Mouse (Mus musculus): ENCODE measurements at regions not wholly inside any gene's neighbourhood (a gene's known extent, or its start where the extent isn't known, plus 50 kb on each side); places are given as distances from the start of the nearest gene placed in this dataset.

- no peak overlapping the region for H3K27ac ChIP-seq (ENCODE audit: low read depth, low read length)
- no peak overlapping the region for H3K4me3 ChIP-seq (ENCODE audit: low read depth, low read length)
- H3K4me1 ChIP-seq (replicated peaks; ENCODE audit: control insufficient read depth, insufficient read depth, low read length): no peaks in the 10 kb centered on the region
- H3K9me3 ChIP-seq (ENCODE audit: control insufficient read depth): no peaks in the 10 kb centered on the region
- WGBS: 41% methylated on average over 4 of the region's 4 CpGs
- TF ChIP-seq CTCF (IDR thresholded peaks at IDR 0.05; ENCODE audit: low read depth): no peak
- H3K36me3 ChIP-seq (ENCODE audit: control insufficient read depth, insufficient read depth): no peaks in the 10 kb centered on the region
- H3K27me3 ChIP-seq (replicated peaks; ENCODE audit: control insufficient read depth, insufficient read depth, low read length): no peaks in the 10 kb centered on the region
- H3K4me2 ChIP-seq (replicated peaks; ENCODE audit: low read depth): no peak overlapping the region
- ATAC-seq: no peak
- H3K9ac ChIP-seq (ENCODE audit: low read depth, low read length): no peak overlapping the region
These were observed 283.5 kb downstream of the Naf1 start for GRCm38 (mm10) chr8:67143479-67143878.

- no peak overlapping the region for H3K4me3 ChIP-seq (ENCODE audit: low read depth, low read length)
- no peak for TF ChIP-seq CTCF (IDR thresholded peaks at IDR 0.05; ENCODE audit: low read depth)
- no peak for ATAC-seq
- no peaks in the 10 kb centered on the region for H3K27me3 ChIP-seq (replicated peaks; ENCODE audit: control insufficient read depth, insufficient read depth, low read length)
- no peak overlapping the region for H3K4me2 ChIP-seq (replicated peaks; ENCODE audit: low read depth)
- H3K27ac ChIP-seq (ENCODE audit: low read depth, low read length): no peak overlapping the region
- no peak overlapping the region for H3K9ac ChIP-seq (ENCODE audit: low read depth, low read length)
- H3K4me1 ChIP-seq (replicated peaks; ENCODE audit: control insufficient read depth, insufficient read depth, low read length): no peaks in the 10 kb centered on the region
- 83% methylated on average over 5 of the region's 5 CpGs for WGBS
- no peaks in the 10 kb centered on the region for H3K36me3 ChIP-seq (ENCODE audit: control insufficient read depth, insufficient read depth)
- H3K9me3 ChIP-seq (ENCODE audit: control insufficient read depth): no peaks in the 10 kb centered on the region
These were observed 321.7 kb downstream of the Naf1 start for GRCm38 (mm10) chr8:67181741-67182140.

- Histone ChIP-seq H3K4me1 (replicated peaks; ENCODE audit: control insufficient read depth, insufficient read depth, low read length) (no peaks in the 10 kb centered on the region), H3K27ac (ENCODE audit: low read depth, low read length) (no peak overlapping the region), H3K9me3 (ENCODE audit: control insufficient read depth) (no peaks in the 10 kb centered on the region), H3K36me3 (ENCODE audit: control insufficient read depth, insufficient read depth) (no peaks in the 10 kb centered on the region), H3K27me3 (replicated peaks; ENCODE audit: control insufficient read depth, insufficient read depth, low read length) (no peaks in the 10 kb centered on the region), H3K9ac (ENCODE audit: low read depth, low read length) (no peak overlapping the region), H3K4me3 (ENCODE audit: low read depth, low read length) (no peak overlapping the region), H3K4me2 (replicated peaks; ENCODE audit: low read depth) (no peak overlapping the region)
- ATAC-seq: no peak
- no peak for TF ChIP-seq CTCF (IDR thresholded peaks at IDR 0.05; ENCODE audit: low read depth)
These were observed 324.4 kb upstream of the Nat3 start for GRCm38 (mm10) chr8:67199213-67199612.

GRCm38 (mm10) chr8:67206064-67206463, 317.6 kb upstream of the Nat3 start:
- no peak overlapping the region for H3K9ac ChIP-seq (ENCODE audit: low read depth, low read length)
- no peaks in the 10 kb centered on the region for H3K36me3 ChIP-seq (ENCODE audit: control insufficient read depth, insufficient read depth)
- H3K4me2 ChIP-seq (replicated peaks; ENCODE audit: low read depth): no peak overlapping the region
- TF ChIP-seq CTCF (IDR thresholded peaks at IDR 0.05; ENCODE audit: low read depth): no peak
- H3K27ac ChIP-seq (ENCODE audit: low read depth, low read length): no peak overlapping the region
- H3K4me3 ChIP-seq (ENCODE audit: low read depth, low read length): no peak overlapping the region
- H3K4me1 ChIP-seq (replicated peaks; ENCODE audit: control insufficient read depth, insufficient read depth, low read length): no peaks in the 10 kb centered on the region
- H3K27me3 ChIP-seq (replicated peaks; ENCODE audit: control insufficient read depth, insufficient read depth, low read length): no peaks in the 10 kb centered on the region
- ATAC-seq: no peak
- no peaks in the 10 kb centered on the region for H3K9me3 ChIP-seq (ENCODE audit: control insufficient read depth)
- WGBS: 92% methylated on average over 1 of the region's 1 CpGs

GRCm38 (mm10) chr8:67231921-67232701, 291.5 kb upstream of the Nat3 start:
- H3K9me3 ChIP-seq (ENCODE audit: control insufficient read depth): no peaks in the 10 kb centered on the region
- no peak overlapping the region for H3K4me3 ChIP-seq (ENCODE audit: low read depth, low read length)
- no peak overlapping the region for H3K4me2 ChIP-seq (replicated peaks; ENCODE audit: low read depth)
- no peak overlapping the region for H3K9ac ChIP-seq (ENCODE audit: low read depth, low read length)
- no peak overlapping the region for H3K27ac ChIP-seq (ENCODE audit: low read depth, low read length)
- no peak for TF ChIP-seq CTCF (IDR thresholded peaks at IDR 0.05; ENCODE audit: low read depth)
- no peaks in the 10 kb centered on the region for H3K27me3 ChIP-seq (replicated peaks; ENCODE audit: control insufficient read depth, insufficient read depth, low read length)
- no peaks in the 10 kb centered on the region for H3K4me1 ChIP-seq (replicated peaks; ENCODE audit: control insufficient read depth, insufficient read depth, low read length)
- H3K36me3 ChIP-seq (ENCODE audit: control insufficient read depth, insufficient read depth): no peaks in the 10 kb centered on the region
- no peak for ATAC-seq
- WGBS: 73% methylated on average over 7 of the region's 7 CpGs

GRCm38 (mm10) chr8:67238934-67239333, 284.7 kb upstream of the Nat3 start:
- WGBS: 76% methylated on average over 1 of the region's 1 CpGs
- Histone ChIP-seq H3K9ac (ENCODE audit: low read depth, low read length) (no peak overlapping the region), H3K9me3 (ENCODE audit: control insufficient read depth) (no peaks in the 10 kb centered on the region), H3K36me3 (ENCODE audit: control insufficient read depth, insufficient read depth) (no peaks in the 10 kb centered on the region), H3K4me2 (replicated peaks; ENCODE audit: low read depth) (no peak overlapping the region), H3K27ac (ENCODE audit: low read depth, low read length) (no peak overlapping the region), H3K27me3 (replicated peaks; ENCODE audit: control insufficient read depth, insufficient read depth, low read length) (no peaks in the 10 kb centered on the region), H3K4me1 (replicated peaks; ENCODE audit: control insufficient read depth, insufficient read depth, low read length) (no peaks in the 10 kb centered on the region), H3K4me3 (ENCODE audit: low read depth, low read length) (no peak overlapping the region)
- TF ChIP-seq CTCF (IDR thresholded peaks at IDR 0.05; ENCODE audit: low read depth): no peak
- ATAC-seq: no peak
